Mouse (Mus musculus) spleen, adult 10 weeks (tissue): ENCODE measurements around the gene Tbc1d22b. TPM values are rescaled to one million over a fixed set of nuclear protein-coding genes. Genes with fewer than 3 reads are reported as not detected.

ENCODE experiments used
- polyA plus RNA-seq: library from polyadenylated mRNA; stranded (reverse); fragments of 350-450 nt; fragmentation: Illumina TruSeq; extraction: RNeasy Lipid Tissue Mini Kit (QIAGEN cat#74804); gene quantifications from one replicate; pipeline ENCODE4 v1.2.3, GENCODE M21; 2015; ENCODE audit warnings: low replicate concordance; ENCODE audit not compliant: insufficient read depth

Tbc1d22b gene
- 12.7 TPM for polyA plus RNA-seq

DNA sequence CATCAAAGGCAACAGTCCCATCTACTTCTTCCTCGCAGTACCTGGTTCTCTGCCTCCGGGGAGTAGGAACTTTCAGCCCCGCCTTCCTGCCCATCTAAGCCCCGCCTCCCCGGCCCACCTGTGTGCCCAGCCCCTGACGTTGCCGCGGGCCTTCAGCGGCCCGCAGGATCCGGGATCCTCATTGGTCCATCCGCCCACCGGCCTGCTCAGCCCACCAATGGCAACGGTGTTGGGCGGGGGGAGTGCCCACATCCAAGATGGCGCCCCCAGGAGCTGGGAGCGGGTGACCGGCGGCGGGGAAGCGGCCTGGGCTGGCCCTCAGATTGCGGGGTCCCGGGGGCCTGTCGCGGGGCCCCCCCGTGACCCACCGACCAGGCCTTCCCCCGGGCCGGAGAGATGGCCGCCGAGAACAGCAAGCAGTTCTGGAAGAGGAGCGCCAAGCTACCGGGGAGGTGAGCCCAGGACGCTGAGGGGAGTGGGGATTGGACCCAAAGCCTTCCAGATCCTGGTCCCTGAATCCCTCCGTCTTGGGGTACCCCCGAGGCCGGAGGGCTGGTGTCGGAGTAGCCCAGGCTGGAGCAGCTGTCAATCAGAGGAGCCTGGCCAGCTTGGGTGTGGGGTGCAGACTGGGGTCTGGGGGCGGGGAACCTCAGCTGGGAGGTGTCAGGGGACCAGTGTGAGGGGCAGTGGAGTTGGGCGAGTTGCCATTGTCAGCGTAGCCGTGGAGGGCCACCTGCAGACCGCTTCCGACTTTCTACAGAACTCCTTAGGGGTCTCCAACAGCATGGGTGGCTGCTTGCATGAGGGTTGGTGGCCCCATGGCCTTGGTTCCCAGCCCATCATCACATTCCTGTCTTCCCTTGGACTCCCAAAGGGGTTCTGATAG lies at the start of gene Tbc1d22b, which contains the start of gene Gm17657:
Gene Tbc1d22b, plus strand, starts transcription at position 243 of the 886 bp plus-strand sequence.
Gene Gm17657, minus strand, starts transcription at position 96 of the 886 bp plus-strand sequence.

DNA sequence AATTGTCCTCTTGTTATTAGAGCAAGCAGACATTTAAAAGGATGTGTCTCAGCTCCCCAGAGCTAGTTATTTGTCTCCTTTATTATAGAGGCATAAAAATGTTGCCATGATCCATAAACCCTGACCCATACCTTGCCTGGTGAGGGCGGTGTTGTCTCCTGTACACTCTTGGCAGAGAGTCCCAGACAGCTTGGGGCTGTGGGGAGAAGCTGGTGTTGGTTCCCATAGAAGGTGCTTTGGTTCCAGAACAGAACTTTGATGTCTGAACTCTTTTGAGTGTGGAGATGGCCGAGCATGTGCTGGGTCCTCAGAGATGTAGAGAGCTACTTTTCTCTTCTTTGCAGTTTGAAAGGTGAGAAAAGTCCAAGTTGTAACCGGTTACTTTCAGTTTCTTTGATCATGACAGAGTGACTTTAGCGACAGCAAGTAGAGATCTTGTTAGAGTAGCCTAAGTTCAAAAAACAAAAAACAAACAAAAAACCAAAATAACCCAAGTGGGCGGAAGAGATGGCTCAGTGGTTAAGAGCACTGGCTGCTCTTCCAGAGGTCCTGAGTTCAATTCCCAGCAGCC lies 2.7 kb downstream of the Tbc1d22b start, which contains the start of gene Tmem217:
Gene Tmem217, minus strand, starts transcription at position 224 of the 571 bp plus-strand sequence.

DNA sequence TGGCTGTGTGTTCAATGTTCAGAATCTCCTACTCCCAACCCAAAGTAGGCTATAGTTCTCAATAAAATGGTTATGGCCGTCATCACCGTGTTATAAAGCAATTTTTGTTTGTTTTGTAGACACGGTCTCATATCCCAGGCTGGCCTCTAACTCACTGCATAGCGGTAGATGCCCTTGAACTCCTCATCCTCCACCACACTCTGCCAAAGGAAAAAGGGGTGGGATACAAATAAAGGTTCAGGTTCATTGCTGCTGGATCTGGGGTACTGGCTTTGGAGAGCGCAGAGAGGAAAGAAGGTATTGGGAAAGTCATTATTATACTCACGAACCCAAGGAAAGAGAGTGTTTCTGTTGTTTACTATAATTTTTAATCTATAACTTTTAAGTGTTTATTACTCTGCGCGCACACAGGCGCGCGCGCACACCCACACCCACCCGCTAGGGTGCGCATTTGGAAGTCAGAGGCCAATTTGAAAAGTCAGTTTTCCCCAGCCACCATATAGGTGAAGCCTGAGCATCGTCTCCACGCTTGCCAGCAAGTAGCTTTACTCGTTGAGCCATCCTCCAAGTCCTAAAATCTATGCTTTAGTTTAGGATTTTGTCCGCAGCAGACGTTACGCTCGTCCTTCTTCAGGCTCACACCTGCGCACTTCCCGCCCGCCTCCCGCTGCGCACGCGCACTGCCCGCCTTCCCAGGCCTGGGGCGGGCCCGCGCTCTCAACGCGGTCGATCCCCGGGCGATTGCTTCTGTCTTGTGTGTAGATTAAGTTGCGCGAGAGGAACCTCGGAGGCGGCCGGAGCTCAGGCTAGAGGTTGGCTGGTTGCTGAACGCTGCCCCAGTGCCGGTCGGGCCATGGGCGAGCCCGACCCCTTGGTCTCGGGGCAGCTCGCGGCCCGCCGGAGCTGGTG lies 64.8 kb downstream of the Tbc1d22b start, which contains the start of the genes Rnf8 and Gm28043:
Gene Rnf8, plus strand, starts transcription at position 676 of the 909 bp plus-strand sequence.
Gene Gm28043, plus strand, starts transcription at position 762 of the 909 bp plus-strand sequence.

Other genes starting within 250 kb of the Tbc1d22b start
- 1.7 TPM for gene Pi16, start 232.1 kb upstream of the Tbc1d22b start, polyA plus RNA-seq
- gene Mtch1, start 201.9 kb upstream of the Tbc1d22b start, polyA plus RNA-seq, result 66.1 TPM
- gene Fgd2, start 188.9 kb upstream of the Tbc1d22b start, polyA plus RNA-seq, result 125 TPM
- 72.4 TPM for gene Pim1, start 59.0 kb upstream of the Tbc1d22b start, polyA plus RNA-seq
- gene Gm17657, start 147 bp upstream of the Tbc1d22b start, polyA plus RNA-seq, result not detected
- not detected for gene Tmem217, start 2.6 kb downstream of the Tbc1d22b start, polyA plus RNA-seq
- gene Rnf8, start 65.0 kb downstream of the Tbc1d22b start, polyA plus RNA-seq, result 32.5 TPM
- gene Gm28043, start 65.1 kb downstream of the Tbc1d22b start, polyA plus RNA-seq, result 8.9 TPM
- gene Cmtr1, start 110.8 kb downstream of the Tbc1d22b start, polyA plus RNA-seq, result 127 TPM
- gene Ccdc167, start 167.3 kb downstream of the Tbc1d22b start, polyA plus RNA-seq, result 15.5 TPM